Mouse (Mus musculus) lung, postnatal 25 days (tissue): ENCODE results near the gene Psapl1.
A peak's percentile ranks its signal among the peaks of the same experiment; 100 is the strongest.

ENCODE experiments used
- DNase-seq: peaks from one replicate; pipeline ENCODE4 v3.0.0; 2022; ENCODE audit warnings: low spot score

The Psapl1 gene

GRCm38 (mm10) chr5:36203916-36204315 lies at the start of gene Psapl1:
Psapl1 (plus strand) TSS chr5:36204021.
- no peak for DNase-seq

DNA sequence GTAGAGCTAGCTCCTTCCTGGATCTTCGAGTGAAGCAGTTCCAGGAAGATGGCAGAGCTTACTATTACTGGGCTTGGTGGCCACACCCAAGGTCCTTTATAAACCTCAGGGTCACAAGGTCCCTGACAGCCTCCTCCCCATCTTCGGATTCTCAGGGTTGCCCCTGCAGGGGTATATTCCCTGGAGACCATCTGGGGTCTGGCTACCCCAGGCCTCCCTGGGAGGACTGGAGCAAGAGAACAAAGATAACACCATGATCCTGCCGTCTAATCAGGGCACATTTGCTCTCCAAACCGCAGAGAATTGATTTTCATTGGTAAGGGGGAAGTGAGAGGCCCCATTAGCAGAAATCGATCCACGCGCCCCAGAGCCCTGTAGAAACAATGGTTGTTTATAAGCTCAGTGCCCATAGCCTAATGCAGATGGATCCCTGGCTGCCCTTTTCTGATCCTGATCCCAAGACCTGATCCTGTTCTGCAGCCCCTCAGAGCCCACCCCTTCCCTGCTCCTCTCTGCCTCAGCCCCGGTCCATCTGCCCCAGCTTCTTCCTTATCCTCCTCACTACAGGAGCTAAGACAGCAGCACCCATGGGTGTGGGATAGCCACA lies 48.8 kb upstream of the Psapl1 start:
- no peak for DNase-seq

DNA sequence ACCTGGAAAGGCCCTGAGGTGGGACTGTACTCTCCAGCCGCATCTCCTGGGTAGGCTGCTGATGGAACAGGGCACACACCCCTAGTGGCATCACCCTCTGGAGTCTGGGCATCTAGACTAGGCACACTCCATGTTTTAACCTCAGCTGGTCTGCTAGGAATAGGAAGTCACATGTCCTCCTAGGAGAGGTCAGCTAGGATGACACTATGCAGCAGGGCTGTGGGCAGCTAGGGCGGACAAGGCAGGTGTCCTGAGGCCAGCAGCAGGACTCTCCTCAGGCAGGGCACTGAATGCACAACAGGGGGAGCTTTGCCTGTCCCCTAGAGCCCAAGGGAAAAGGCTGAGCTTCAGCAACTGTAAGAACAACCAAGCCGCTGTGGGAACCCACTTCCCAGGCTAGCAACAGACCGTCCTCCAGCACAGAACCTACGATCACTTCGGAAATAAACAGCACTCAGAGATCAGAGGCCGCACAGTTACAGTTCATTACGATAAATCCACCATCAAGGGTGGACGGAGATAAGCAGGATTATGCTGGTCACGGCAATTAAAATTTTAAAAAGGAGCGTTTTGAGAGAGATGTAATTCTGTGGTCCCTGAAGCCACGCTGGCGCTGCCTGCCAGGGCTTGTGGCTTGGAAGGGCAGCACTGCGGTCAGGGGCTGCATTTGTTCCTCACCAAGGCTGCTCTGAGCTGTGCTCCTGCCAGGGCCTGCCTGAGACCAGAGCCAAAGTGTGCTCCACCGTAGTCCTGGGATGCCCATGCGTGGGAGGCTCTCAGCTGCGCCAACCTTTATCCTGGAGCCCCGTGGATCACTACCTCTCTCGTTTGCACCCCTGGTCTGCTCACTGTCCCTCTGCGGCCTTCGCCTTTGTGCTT lies 38.2 kb upstream of the Psapl1 start:
- no peak for DNase-seq

DNA sequence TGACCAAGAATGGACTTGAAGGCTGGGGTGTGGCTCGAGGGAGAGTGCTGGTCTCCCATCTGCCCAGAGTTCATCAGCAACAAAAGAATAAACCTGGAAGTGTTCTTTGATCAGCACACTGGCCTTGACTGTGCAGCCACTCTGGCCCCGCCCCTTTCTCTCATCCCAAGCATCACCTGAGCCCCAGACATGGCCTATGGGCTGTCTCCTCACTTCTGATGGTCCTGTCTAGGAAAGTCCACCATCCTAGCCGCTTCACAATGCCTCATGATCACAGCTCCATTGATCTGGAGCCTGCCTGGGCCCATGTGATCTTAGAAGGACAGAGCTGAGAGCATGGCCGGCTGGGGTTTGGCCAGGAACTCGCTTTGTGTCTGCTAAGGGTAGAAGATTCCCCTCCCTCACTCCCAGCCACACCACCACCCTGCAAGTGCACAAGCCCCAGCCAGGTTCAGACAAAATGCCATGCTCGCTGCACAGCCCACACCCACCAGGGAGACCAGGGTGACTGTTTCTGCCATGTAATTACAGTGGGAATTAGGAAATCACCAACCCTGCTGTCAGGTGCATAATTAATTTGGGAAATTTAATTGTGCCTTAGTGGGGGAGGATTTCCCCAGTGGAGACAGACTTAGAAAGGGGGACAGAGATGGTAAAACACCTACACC lies 37.3 kb upstream of the Psapl1 start:
- DNase-seq: no peak

DNA sequence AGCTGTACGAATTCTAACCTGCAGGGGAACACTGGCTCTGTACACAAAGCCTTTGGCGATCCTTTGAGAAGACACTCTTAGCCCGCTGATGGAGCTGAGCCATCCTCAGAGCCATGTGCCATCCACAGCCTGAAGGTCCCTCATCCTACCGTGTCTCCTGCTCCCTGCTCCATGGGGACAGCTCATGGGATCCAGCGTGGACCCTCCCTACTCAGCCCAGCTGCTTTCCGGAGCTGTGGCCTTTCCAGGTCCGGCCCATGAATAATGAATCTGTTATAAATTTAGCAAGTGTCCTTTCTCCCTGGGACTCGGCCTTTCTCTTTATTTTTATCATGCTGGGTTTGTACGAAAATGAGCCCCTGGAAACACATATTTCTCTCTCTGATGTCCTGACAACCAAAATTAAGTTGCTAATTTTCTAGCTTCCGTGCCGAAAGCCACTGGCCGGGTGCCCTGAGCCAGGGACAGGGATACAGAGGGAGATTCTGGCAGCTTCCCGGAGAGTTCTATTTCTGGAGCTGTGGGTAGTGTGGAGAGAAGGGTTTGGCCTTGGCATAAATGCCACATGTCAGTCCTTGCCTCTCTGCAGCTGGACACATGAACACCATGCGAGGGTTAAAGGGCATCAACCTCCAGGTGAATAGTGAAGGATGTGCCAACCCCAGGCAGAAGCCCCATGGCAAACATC lies 34.7 kb upstream of the Psapl1 start:
- no peak for DNase-seq

GRCm38 (mm10) chr5:36174569-36175115 lies 29.2 kb upstream of the Psapl1 start:
- DNase-seq: no peak

- DNase-seq: no peak
Measured at GRCm38 (mm10) chr5:36176409-36176808, 27.4 kb upstream of the Psapl1 start.

DNA sequence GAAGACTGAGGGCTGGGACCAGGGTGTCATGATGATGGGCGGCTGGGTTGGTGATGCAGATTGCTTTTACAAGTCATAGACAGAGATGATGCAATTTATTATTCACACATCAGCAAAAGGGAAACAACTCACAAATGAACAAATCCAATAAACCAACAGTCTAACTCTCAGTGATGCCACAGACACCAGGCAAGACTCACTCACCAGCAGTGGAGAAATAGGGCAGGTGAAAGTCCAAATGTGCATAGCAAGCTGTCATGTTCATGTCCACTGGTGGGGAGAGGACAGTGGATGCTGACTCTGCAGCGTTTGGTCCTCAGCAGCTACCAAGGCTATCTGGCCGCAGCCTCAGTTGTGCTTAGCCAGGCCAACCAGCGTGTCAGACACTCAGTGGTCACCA lies 26.9 kb upstream of the Psapl1 start:
- no peak for DNase-seq

- peak; percentile 21 for DNase-seq
Measured at GRCm38 (mm10) chr5:36178215-36178614, 25.6 kb upstream of the Psapl1 start.

- DNase-seq: no peak
Measured at GRCm38 (mm10) chr5:36178785-36179184, 25.0 kb upstream of the Psapl1 start.

DNA sequence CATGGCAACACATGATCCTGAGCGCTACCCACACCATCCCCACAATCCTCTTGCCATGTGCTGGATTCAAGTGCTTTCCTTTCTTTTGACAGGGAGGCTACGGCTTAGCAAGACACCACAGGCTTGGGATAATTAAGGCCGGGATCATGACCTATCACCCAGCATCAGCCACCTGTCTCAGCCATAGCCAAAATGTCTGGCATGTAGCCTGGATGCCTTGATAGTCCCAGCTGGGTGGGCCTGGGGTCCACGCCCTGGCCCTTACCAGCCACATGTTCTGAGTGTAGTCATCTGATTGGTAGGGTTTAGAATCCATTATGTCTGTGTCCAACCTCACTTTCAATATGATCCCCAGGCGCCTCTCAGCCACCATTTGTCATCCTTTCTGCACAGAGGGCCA lies 24.1 kb upstream of the Psapl1 start:
- DNase-seq: no peak

GRCm38 (mm10) chr5:36182326-36182725 lies 21.5 kb upstream of the Psapl1 start:
- no peak for DNase-seq

DNA sequence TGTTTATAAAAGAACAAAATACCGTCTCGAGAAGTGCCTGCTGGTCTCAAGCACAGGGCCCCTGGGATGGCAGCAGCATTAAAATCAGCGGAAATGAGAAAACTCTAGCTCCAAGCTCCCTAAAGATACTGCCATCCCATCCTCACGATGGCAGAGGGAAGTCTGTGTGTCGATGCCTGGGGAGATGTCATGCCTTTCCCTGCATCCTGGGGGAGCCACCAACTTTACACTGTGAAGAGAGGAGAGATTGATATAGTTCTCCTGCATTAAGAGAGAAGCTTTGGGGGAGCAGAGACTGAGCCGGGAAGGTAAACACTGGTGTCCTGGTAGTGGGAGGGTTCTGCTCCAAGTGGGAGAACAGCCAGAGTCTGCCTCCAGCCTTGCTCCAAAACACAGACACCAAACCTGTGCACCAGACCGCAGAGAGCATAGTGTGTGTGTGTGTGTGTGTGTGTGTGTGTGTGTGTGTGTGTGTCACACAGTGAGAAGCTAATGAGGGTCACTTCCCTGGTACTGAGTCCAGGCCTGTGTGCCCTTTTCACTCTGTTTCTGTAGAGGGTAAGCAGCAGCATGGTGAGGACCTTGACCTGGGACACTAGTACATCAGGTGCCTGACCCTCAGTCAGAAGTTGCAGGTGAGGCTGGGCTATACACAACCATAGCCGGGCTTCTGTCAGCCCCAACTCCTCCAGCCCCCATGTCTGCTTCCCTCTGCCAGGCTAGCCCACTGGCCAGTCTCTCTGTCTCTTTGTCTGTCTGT lies 17.3 kb upstream of the Psapl1 start:
- no peak for DNase-seq

- DNase-seq: no peak
Measured at GRCm38 (mm10) chr5:36188310-36188709, 15.5 kb upstream of the Psapl1 start.

DNA sequence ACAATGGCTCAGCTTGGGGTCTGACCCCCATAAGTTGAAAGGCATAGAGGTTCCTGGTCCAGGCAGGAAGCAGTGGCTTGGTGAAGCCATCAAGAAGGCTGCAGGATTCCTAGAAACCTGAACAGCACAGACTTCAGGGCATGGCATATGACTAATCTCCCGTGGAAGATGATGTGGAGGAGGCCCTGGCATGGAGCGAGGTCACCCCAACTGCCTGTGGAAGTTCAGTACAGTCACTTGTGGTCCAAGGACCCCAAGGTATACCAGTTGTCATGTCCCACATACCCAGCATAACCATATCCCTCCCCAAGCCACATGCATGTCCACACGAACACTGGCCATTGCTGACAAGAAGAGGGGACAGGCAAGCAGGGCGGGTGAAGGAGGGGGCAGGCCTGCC lies 12.5 kb upstream of the Psapl1 start:
- no peak for DNase-seq

DNA sequence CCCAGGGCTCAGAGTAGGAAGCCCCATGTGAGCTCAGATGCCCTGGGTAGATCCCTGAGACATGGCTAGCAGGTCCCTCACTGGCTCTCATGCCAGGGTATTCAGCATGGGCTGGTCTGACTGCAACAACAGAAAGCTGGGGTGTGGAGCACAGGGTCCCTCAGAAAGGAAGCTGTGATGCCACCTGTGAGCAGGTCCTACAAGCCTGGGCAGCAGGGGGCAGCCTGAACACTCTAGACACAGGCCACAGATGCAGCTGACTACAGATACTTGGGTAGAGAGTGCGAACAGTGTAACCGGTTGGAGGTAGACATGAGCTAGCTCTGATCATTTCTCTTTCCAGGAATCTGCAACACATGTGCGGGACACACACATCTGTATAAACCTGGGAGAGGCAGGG lies 11.9 kb upstream of the Psapl1 start:
- DNase-seq: no peak

GRCm38 (mm10) chr5:36192677-36193076 lies 11.1 kb upstream of the Psapl1 start:
- no peak for DNase-seq

- DNase-seq: no peak
Measured at GRCm38 (mm10) chr5:36194631-36195030, 9.2 kb upstream of the Psapl1 start.

DNA sequence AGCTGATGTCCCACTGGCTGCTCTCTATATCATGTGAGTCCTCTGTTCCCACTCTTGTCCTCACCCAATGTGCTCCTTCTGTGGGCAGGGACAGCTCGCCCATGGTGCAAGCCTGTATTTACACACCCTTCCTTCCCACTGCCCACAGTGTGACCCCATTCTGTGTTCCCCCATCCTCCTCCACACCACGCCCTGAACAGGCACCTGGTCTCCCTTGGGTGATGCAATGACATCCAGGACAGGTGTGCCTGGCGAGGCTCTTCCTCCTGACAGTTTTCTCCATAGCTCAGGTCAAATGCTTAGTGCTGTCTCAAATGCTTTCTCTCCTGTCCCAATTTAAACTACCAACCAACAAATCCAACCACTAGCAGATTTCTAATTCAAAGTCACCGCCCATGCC lies 8.4 kb upstream of the Psapl1 start:
- DNase-seq: no peak

GRCm38 (mm10) chr5:36199519-36199918 lies 4.3 kb upstream of the Psapl1 start:
- no peak for DNase-seq

DNA sequence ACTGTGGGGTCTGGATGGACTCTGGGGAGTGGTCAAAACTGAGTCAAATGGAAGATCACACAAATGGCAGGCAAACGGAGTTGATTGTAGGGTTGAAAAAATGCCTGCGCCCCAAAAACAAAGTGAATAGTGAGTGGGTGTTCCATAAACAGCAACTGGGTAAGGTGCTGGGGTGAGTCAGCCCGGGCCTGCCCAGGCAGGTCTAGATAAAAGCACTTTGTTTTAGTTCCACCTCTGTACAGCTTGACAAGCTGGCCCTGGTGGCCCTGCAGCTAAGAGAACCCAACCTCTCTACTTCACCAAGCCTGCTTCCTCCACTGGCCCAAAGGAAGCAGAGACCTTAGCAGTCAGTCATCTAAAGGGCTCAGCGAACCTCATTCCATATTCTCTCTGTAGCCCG lies 1.0 kb upstream of the Psapl1 start:
- no peak for DNase-seq
